Mouse (Mus musculus): Measurements from ENCODE around the gene 9330182L06Rik. TPM values are rescaled to one million over a fixed set of nuclear protein-coding genes. Genes with fewer than 3 reads are reported as not detected.

The 9330182L06Rik gene
- 0.22 and 0.35 TPM in 2 replicates for polyA plus RNA-seq (2012; rRNA removed)

GRCm38 (mm10) chr5:9265586-9266279, at the start of gene 9330182L06Rik:
9330182L06Rik (plus strand) TSS chr5:9266118.
- H3K36me3 ChIP-seq (ENCODE audit: control insufficient read depth, insufficient read depth, low read length): no peaks in the 10 kb centered on the region
- 0 out of 2 replicates have a peak, but pooled peaks cover 2% of the 10 kb centered on the region for H3K4me1 ChIP-seq (replicated peaks; ENCODE audit: control insufficient read depth, insufficient read depth, low read length)
- 1% methylated on average over 47 of the region's 47 CpGs for WGBS
- TF ChIP-seq POLR2A (IDR thresholded peaks at IDR 0.05; ENCODE audit: control insufficient read depth, extremely low read depth, insufficient read depth, low read length, poor library complexity) (no peak), CTCF (IDR thresholded peaks at IDR 0.05; ENCODE audit: borderline replicate concordance, control insufficient read depth, extremely low read depth, insufficient read depth, low read length, poor library complexity) (no peak)
- H3K27ac ChIP-seq (ENCODE audit: control insufficient read depth, insufficient read depth, low read length): no peak within 1 kb of the TSS
- no peak for DNase-seq
- peak within 1 kb of the TSS; percentile 45 for H3K4me3 ChIP-seq (ENCODE audit: control insufficient read depth, insufficient read depth, low read length)
- no peaks in the 10 kb centered on the region; the same call in 1 of the 2 replicates for H3K27me3 ChIP-seq (ENCODE audit: control insufficient read depth, insufficient read depth, low read length)

- DNase-seq: no peak
- H3K4me1 ChIP-seq (replicated peaks; ENCODE audit: control insufficient read depth, insufficient read depth, low read length): no peaks in the 10 kb centered on the region
- no peaks in the 10 kb centered on the region for H3K27me3 ChIP-seq (ENCODE audit: control insufficient read depth, insufficient read depth, low read length)
- 18% methylated on average over 4 of the region's 4 CpGs for WGBS
- TF ChIP-seq POLR2A (IDR thresholded peaks at IDR 0.05; ENCODE audit: control insufficient read depth, extremely low read depth, insufficient read depth, low read length, poor library complexity) (no peak), CTCF (IDR thresholded peaks at IDR 0.05; ENCODE audit: borderline replicate concordance, control insufficient read depth, extremely low read depth, insufficient read depth, low read length, poor library complexity) (no peak)
- no peak overlapping the region for H3K27ac ChIP-seq (ENCODE audit: control insufficient read depth, insufficient read depth, low read length)
- no peak overlapping the region for H3K4me3 ChIP-seq (ENCODE audit: control insufficient read depth, insufficient read depth, low read length)
- H3K36me3 ChIP-seq (ENCODE audit: control insufficient read depth, insufficient read depth, low read length): no peaks in the 10 kb centered on the region
These were observed 38.4 kb upstream of the 9330182L06Rik start for GRCm38 (mm10) chr5:9227456-9228008.

- WGBS: 88% methylated on average over 4 of the region's 4 CpGs
- no peaks in the 10 kb centered on the region for H3K36me3 ChIP-seq (ENCODE audit: control insufficient read depth, insufficient read depth, low read length)
- no peaks in the 10 kb centered on the region; the same call in 1 of the 2 replicates for H3K27me3 ChIP-seq (ENCODE audit: control insufficient read depth, insufficient read depth, low read length)
- no peak overlapping the region for H3K27ac ChIP-seq (ENCODE audit: control insufficient read depth, insufficient read depth, low read length)
- H3K4me3 ChIP-seq (ENCODE audit: control insufficient read depth, insufficient read depth, low read length): no peak overlapping the region
- no peak for TF ChIP-seq POLR2A (IDR thresholded peaks at IDR 0.05; ENCODE audit: control insufficient read depth, extremely low read depth, insufficient read depth, low read length, poor library complexity)
- TF ChIP-seq CTCF (IDR thresholded peaks at IDR 0.05; ENCODE audit: borderline replicate concordance, control insufficient read depth, extremely low read depth, insufficient read depth, low read length, poor library complexity): no peak
- DNase-seq: no peak
- 0 out of 2 replicates have a peak, but pooled peaks cover 2% of the 10 kb centered on the region for H3K4me1 ChIP-seq (replicated peaks; ENCODE audit: control insufficient read depth, insufficient read depth, low read length)
These were observed 1.6 kb upstream of the 9330182L06Rik start for GRCm38 (mm10) chr5:9264361-9264760.

- Histone ChIP-seq H3K27ac (ENCODE audit: control insufficient read depth, insufficient read depth, low read length) (no peak overlapping the region), H3K4me1 (replicated peaks; ENCODE audit: control insufficient read depth, insufficient read depth, low read length) (0 out of 2 replicates have a peak, but pooled peaks cover 2% of the 10 kb centered on the region), H3K36me3 (ENCODE audit: control insufficient read depth, insufficient read depth, low read length) (no peaks in the 10 kb centered on the region), H3K4me3 (ENCODE audit: control insufficient read depth, insufficient read depth, low read length) (peak overlapping the region; percentile 45), H3K27me3 (ENCODE audit: control insufficient read depth, insufficient read depth, low read length) (no peaks in the 10 kb centered on the region; the same call in 1 of the 2 replicates)
- DNase-seq: peak; percentile 3
- TF ChIP-seq CTCF (IDR thresholded peaks at IDR 0.05; ENCODE audit: borderline replicate concordance, control insufficient read depth, extremely low read depth, insufficient read depth, low read length, poor library complexity) (no peak), POLR2A (IDR thresholded peaks at IDR 0.05; ENCODE audit: control insufficient read depth, extremely low read depth, insufficient read depth, low read length, poor library complexity) (no peak)
- WGBS: 2% methylated on average over 30 of the region's 30 CpGs
These were observed 484 bp downstream of the 9330182L06Rik start for GRCm38 (mm10) chr5:9266280-9266923.

- 95% methylated on average over 3 of the region's 3 CpGs for WGBS
- Histone ChIP-seq H3K27me3 (ENCODE audit: control insufficient read depth, insufficient read depth, low read length) (no peaks in the 10 kb centered on the region; the same call in 1 of the 2 replicates), H3K4me1 (replicated peaks; ENCODE audit: control insufficient read depth, insufficient read depth, low read length) (0 out of 2 replicates have a peak, but pooled peaks cover 2% of the 10 kb centered on the region), H3K27ac (ENCODE audit: control insufficient read depth, insufficient read depth, low read length) (no peak overlapping the region), H3K36me3 (ENCODE audit: control insufficient read depth, insufficient read depth, low read length) (no peaks in the 10 kb centered on the region), H3K4me3 (ENCODE audit: control insufficient read depth, insufficient read depth, low read length) (no peak overlapping the region)
- DNase-seq: no peak
- TF ChIP-seq CTCF (IDR thresholded peaks at IDR 0.05; ENCODE audit: borderline replicate concordance, control insufficient read depth, extremely low read depth, insufficient read depth, low read length, poor library complexity) (no peak), POLR2A (IDR thresholded peaks at IDR 0.05; ENCODE audit: control insufficient read depth, extremely low read depth, insufficient read depth, low read length, poor library complexity) (no peak)
These were observed 3.7 kb downstream of the 9330182L06Rik start for GRCm38 (mm10) chr5:9269666-9270065.

GRCm38 (mm10) chr5:9272976-9273375, 7.1 kb downstream of the 9330182L06Rik start:
- 88% methylated on average over 3 of the region's 3 CpGs for WGBS

More at GRCm38 (mm10) chr5:9272976-9273375, 7.1 kb downstream of the 9330182L06Rik start:
- DNase-seq: no peak
- Histone ChIP-seq H3K36me3 (ENCODE audit: control insufficient read depth, insufficient read depth, low read length) (no peaks in the 10 kb centered on the region), H3K27me3 (ENCODE audit: control insufficient read depth, insufficient read depth, low read length) (no peaks in the 10 kb centered on the region), H3K4me1 (replicated peaks; ENCODE audit: control insufficient read depth, insufficient read depth, low read length) (no peaks in the 10 kb centered on the region), H3K4me3 (ENCODE audit: control insufficient read depth, insufficient read depth, low read length) (no peak overlapping the region), H3K27ac (ENCODE audit: control insufficient read depth, insufficient read depth, low read length) (no peak overlapping the region)
- no peak for TF ChIP-seq CTCF (IDR thresholded peaks at IDR 0.05; ENCODE audit: borderline replicate concordance, control insufficient read depth, extremely low read depth, insufficient read depth, low read length, poor library complexity)
- TF ChIP-seq POLR2A (IDR thresholded peaks at IDR 0.05; ENCODE audit: control insufficient read depth, extremely low read depth, insufficient read depth, low read length, poor library complexity): no peak

All from thymus, adult 2 months (tissue).